Mouse (Mus musculus): ENCODE measurements around the gene Gm11146. TPM values are rescaled to one million over a fixed set of nuclear protein-coding genes. Genes with fewer than 3 reads are reported as not detected.

Gm11146 gene
- total RNA-seq, 1 experiment from 2014 or later = not detected

DNA sequence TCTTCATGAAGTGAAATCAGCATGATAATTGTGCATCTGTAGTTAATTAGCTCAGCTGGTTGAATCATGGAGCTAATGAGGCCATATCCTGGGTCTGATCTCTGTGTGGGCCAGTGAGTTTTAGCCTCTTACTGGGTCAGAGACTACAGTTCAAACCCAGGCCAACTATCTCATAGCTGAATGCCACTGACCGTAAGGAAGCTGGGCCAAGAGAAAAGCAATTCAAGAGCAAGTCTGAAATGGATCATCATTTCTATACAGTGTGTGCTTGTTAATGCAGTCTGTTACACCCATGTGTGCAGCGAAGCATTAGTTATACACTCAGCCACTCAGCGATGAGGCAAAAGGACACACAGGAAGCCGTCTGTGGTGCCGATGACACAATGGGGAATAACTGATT is 28.9 kb downstream of the Gm11146 start:
- no peak for ATAC-seq (replicated peaks in 1 of 2; ENCODE audit: insufficient read depth in 1 of 2, low FRiP score in 2 of 2, low TSS enrichment in 1 of 2, low read depth in 1 of 2, poor library complexity in 2 of 2, severe bottlenecking in 2 of 2)

DNA sequence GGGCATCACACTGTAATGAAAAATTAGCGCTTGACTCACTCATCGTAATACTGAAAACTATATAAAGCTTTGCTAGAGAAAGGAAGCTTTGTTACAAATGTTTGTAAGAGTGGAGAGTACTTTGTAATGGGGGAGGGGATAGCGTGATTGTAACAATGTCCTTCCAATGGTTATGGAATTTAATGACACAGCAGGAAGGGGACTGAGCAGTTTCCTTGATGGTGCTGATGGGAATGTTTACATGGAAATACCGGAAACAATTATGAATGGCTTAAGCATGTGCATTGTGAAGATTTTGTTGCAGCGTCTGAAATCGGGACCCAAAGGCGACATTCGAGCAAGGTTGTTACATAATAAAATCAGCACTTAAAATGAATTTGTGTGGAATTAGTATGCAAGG is 32.4 kb downstream of the Gm11146 start:
- ATAC-seq (replicated peaks in 1 of 2; ENCODE audit: insufficient read depth in 1 of 2, low FRiP score in 2 of 2, low TSS enrichment in 1 of 2, low read depth in 1 of 2, poor library complexity in 2 of 2, severe bottlenecking in 2 of 2) = no peak

- no peak for ATAC-seq (replicated peaks in 1 of 2; ENCODE audit: insufficient read depth in 1 of 2, low FRiP score in 2 of 2, low TSS enrichment in 1 of 2, low read depth in 1 of 2, poor library complexity in 2 of 2, severe bottlenecking in 2 of 2)
Observed at GRCm38 (mm10) chr16:77568384-77568783, 33.5 kb downstream of the Gm11146 start.

DNA sequence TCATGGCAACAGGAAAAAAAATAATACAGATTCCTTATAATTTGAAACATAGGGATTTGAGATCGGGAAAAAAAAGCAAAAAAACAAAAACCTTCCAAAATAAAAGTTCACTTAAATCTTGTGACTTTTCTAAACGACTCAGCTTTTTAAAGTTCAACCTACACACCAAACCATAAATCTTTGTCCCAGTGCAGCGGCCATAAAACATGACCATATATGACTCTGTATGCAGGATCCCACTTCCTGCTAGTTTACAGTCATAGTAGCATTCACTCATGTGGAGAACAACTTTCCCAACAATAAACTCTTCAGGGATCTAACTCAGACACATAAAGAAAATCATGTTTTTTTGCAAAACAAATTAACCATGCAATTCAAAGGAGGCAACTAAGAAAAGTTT is 39.0 kb downstream of the Gm11146 start:
- no peak for ATAC-seq (replicated peaks in 1 of 2; ENCODE audit: insufficient read depth in 1 of 2, low FRiP score in 2 of 2, low TSS enrichment in 1 of 2, low read depth in 1 of 2, poor library complexity in 2 of 2, severe bottlenecking in 2 of 2)

DNA sequence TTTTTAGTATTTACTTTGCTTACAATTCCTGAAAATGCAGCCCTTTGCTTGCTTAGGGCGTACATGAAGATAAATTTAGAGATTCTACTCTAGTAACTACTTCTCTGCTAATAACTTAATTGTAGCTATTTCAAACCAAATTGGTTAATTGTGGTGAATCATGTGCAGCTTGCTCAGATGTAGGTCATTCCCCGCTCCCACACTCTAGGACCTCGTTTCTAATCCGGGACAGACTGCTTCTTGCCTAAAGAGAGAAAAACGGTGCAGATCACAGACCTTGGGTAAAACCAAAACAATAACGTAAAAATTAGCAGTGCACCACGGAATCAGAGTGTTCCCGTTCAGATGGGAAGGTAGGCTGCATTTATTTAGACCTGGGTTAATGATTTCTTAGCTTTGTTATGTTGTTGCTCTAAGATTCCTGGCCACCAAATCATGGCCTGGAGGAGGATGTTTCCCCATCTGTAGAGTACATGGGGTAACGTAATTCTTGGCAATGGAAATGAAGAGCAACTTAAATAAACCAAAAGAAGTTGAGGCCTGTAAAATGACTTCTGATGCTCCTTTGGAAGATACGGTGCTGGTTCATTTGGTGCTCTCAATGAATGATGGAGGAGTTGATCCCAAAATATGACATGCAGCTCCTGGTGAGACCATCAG is 45.3 kb downstream of the Gm11146 start:
- ATAC-seq (replicated peaks in 1 of 2; ENCODE audit: insufficient read depth in 1 of 2, low FRiP score in 2 of 2, low TSS enrichment in 1 of 2, low read depth in 1 of 2, poor library complexity in 2 of 2, severe bottlenecking in 2 of 2) = no peak

- no peak for ATAC-seq (replicated peaks in 1 of 2; ENCODE audit: insufficient read depth in 1 of 2, low FRiP score in 2 of 2, low TSS enrichment in 1 of 2, low read depth in 1 of 2, poor library complexity in 2 of 2, severe bottlenecking in 2 of 2)
Observed at GRCm38 (mm10) chr16:77551051-77551450, 50.8 kb downstream of the Gm11146 start.

All from hematopoietic stem cell, adult 5-6 weeks (primary cell).